In the genomic region with DNA sequence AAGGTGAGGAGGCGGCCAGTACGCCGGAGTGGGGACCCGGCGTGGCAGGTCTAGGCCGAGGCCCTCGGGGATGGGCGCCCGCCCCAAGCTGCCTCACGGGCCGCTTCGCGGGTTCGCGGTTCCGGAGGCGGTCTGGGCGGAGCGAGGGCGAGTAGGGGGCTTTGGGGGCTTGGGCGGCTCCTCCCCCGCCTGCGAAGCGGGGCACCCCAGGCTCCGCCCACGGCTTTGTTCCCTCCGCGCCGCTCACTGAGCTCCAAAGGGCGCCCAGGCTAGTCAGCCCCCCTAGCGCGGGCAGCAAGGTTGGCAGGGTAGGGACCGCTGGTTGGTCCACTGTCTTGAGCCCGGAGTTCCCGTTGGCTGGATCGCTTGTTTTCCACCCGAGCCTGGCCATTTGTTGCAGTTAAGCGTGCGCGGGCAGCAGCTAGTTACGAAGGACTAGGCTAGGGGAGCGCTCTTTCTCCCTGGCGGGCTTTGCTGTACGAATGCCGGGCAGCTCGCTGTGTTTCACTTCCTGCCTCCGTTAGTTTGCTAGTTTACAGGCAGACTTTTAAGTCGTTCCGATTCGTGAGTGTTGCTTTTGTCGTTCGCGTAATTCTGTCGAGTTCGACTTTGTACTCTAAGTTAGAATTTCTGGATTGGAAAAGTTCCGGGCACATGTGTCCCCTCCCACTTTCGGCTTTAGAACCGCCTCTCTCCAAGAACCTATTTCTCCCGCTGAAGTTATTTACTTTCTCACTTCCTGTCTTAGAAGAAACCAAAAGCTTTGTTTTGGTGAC, we compare ENCODE assay signal across 8 mouse cellular contexts. TPM values are rescaled to one million over a fixed set of nuclear protein-coding genes. Genes with fewer than 3 reads are reported as not detected.
DNase-seq lines count a peak whose midpoint lies in the region; ATAC-seq and TF ChIP-seq lines count a peak whose summit lies in the region.

No protein-coding gene starts in this region.

- under 1% methylated on average over 53 of the region's 59 CpGs for WGBS in forebrain, embryonic 13.5 days
- WGBS in hindbrain, embryonic 10.5 days: under 1% methylated on average over 59 of the region's 59 CpGs

- H3K9me3 ChIP-seq in ES-E14 (ENCODE audit: control insufficient read depth, insufficient read depth, low read depth, low read length): no peaks in the 10 kb centered on the region; the same call in 1 of the 2 replicates
- H3K9me3 ChIP-seq in forebrain, embryonic 13.5 days (replicated peaks): no peaks in the 10 kb centered on the region
- H3K9me3 ChIP-seq in hindbrain, embryonic 10.5 days: no peaks in the 10 kb centered on the region

- in situ Hi-C loops in ES-E14 (cut with MboI; ENCODE audit: low sequenced_read_pairs in 2 of 2, unreplicated experiment in 2 of 2): no loop called here

- H3K4me2 ChIP-seq in forebrain, embryonic 13.5 days: peak overlapping the region; percentile 56

- H3K4me1 ChIP-seq in ES-E14 (ENCODE audit: control insufficient read depth in 2 of 2, insufficient read depth in 2 of 2, low read length in 2 of 2, poor library complexity in 1 of 2): peaks cover 2 to 3% of the 10 kb centered on the region in 2 experiments; a peak in 2 of 4 replicates
- peaks cover 25% of the 10 kb centered on the region for H3K4me1 ChIP-seq in forebrain, embryonic 13.5 days
- H3K4me1 ChIP-seq in hindbrain, embryonic 10.5 days (replicated peaks): peaks cover 19% of the 10 kb centered on the region

- no peaks in the 10 kb centered on the region for H3K27me3 ChIP-seq in forebrain, embryonic 13.5 days
- no peaks in the 10 kb centered on the region for H3K27me3 ChIP-seq in hindbrain, embryonic 10.5 days (ENCODE audit: insufficient read depth, poor library complexity, severe bottlenecking)

- H3K27ac ChIP-seq in ES-E14 (ENCODE audit: insufficient read depth, low read depth, low read length, poor library complexity, severe bottlenecking): peak overlapping the region; percentile 97
- H3K27ac ChIP-seq in forebrain, embryonic 13.5 days: peak overlapping the region; percentile 99
- peak overlapping the region; percentile 95 for H3K27ac ChIP-seq in hindbrain, embryonic 10.5 days

- H3K9ac ChIP-seq in ES-E14 (ENCODE audit: insufficient read depth, low read depth, low read length, poor library complexity, severe bottlenecking): peak overlapping the region; percentile 98
- H3K9ac ChIP-seq in forebrain, embryonic 13.5 days: peak overlapping the region; percentile 84

- peaks cover 8% of the 10 kb centered on the region; the same call in 1 of the 2 replicates for H3K36me3 ChIP-seq in ES-E14 (ENCODE audit: control insufficient read depth, insufficient read depth, low read length, poor library complexity, severe bottlenecking)
- no peaks in the 10 kb centered on the region for H3K36me3 ChIP-seq in forebrain, embryonic 13.5 days (ENCODE audit: poor library complexity, severe bottlenecking)
- H3K36me3 ChIP-seq in hindbrain, embryonic 10.5 days: peaks cover 12% of the 10 kb centered on the region; the same call in 1 of the 2 replicates

- H3K4me3 ChIP-seq in ES-E14 (ENCODE audit: insufficient read depth in 1 of 2, low read depth in 1 of 2, low read length in 2 of 2, poor library complexity in 1 of 2, severe bottlenecking in 1 of 2): peak overlapping the region; percentile 90 to 99
- peak overlapping the region; percentile 70 for H3K4me3 ChIP-seq in forebrain, embryonic 13.5 days
- H3K4me3 ChIP-seq in hindbrain, embryonic 10.5 days: peak overlapping the region; percentile 66

- peak; percentile 93 for ATAC-seq in forebrain, embryonic 13.5 days

- peak; percentile 67 for DNase-seq in ES-E14 (ENCODE audit: low read depth, low spot score)
- peak; percentile 50 to 57 for DNase-seq in adrenal gland, postnatal 4 days (ENCODE audit: low spot score in 2 of 2)
- peak; percentile 90 for DNase-seq in hindbrain, embryonic 10.5 days (ENCODE audit: low spot score)
- DNase-seq in layer of hippocampus, adult 9-10 months (ENCODE audit: low spot score): peak; percentile 22
- peak; percentile 67 for DNase-seq in lung, postnatal 25 days (ENCODE audit: low spot score)
- peak; percentile 96 for DNase-seq in retina, postnatal 1 day
- no peak for DNase-seq in yolk sac, embryonic 10.5 days (ENCODE audit: low spot score)

TF ChIP-seq in ES-E14, 5 proteins besides CTCF, POLR2A, EP300 and RAD21:
- no peak for TF ChIP-seq ZC3H11A (IDR thresholded peaks at IDR 0.05; ENCODE audit: borderline replicate concordance, low read depth, low read length)
- TF ChIP-seq HCFC1 (IDR thresholded peaks at IDR 0.05; ENCODE audit: borderline replicate concordance, insufficient read depth, low read length): no peak
- no peak for TF ChIP-seq MAFK (IDR thresholded peaks at IDR 0.05; ENCODE audit: insufficient read depth, low read depth, low read length)
- 0 out of 2 replicates have a peak, but pooled peaks have one; percentile 30 for TF ChIP-seq CHD2 (IDR thresholded peaks at IDR 0.05; ENCODE audit: low read depth, low read length)
- TF ChIP-seq ZNF384 (IDR thresholded peaks at IDR 0.05; ENCODE audit: low read depth, low read length): no peak

RNA-seq across cellular contexts. Expression of a gene that starts 0.6 kb away (rescaled TPM):
- total RNA-seq in ES-E14 (2012; rRNA removed): 80.0 and 85.7 TPM in 2 replicates
- total RNA-seq in adrenal gland, postnatal 4 days (2021): 10 to 100 TPM; 82.6 to 89.8 TPM
- 86.8 and 95.3 TPM in 2 replicates for polyA plus RNA-seq in forebrain, embryonic 13.5 days (2015; fragmentation: Nextera tagmentation; extraction: Ambion mirVana)
- polyA plus RNA-seq in hindbrain, embryonic 10.5 days (2016; fragmentation: Nextera tagmentation; extraction: Ambion mirVana): 65.7 and 81.2 TPM in 2 replicates
